Mouse (Mus musculus) induced T-regulatory cell, adult 2 months (primary cell): ENCODE measurements around the gene Dennd1a.
A peak's percentile ranks its signal among the peaks of the same experiment; 100 is the strongest.

ENCODE experiments used
- DNase-seq: peaks from one replicate; pipeline ENCODE4 v3.0.0-alpha.2; 2012; ENCODE audit warnings: low read depth

The Dennd1a gene

DNA sequence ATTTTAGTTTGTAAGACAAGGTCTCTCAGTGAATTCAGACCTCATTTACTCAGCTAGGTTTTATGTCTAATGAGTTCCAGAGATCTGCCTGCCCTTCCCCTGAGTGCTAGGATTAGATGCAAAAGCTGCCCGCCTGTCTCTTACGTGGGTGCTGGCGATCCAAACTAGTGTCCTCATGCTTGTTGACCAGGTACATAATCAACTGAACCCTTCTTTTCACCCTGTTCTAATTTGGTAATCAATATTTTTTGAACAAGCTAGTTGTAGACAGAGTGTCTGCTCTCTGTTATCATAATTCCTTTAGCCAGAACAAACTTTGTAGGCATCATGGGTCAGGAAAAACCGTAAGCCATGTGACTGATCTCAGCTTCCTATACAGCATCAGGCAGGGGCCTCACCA is 241.9 kb downstream of the Dennd1a start:
- DNase-seq, result no peak

DNA sequence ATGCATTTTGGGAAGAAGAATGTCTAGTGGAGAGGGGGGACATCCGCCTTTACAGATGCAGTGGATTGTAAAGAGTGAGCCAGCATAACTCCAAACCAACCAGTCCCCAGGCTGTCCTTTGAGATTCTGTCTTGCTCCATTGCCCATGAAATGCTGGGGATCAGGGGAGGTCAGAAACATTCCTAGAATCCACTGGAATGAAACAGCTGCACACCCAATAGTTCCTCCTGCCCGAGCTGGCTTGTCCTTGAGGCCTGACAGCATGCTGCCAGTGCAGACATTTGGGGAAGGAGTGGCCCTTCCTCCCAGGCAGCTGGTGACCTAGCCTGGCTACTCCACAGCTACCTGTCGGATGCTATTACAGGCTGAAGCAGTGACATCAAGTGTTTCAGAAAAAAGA is 246.3 kb downstream of the Dennd1a start:
- DNase-seq, result no peak

DNA sequence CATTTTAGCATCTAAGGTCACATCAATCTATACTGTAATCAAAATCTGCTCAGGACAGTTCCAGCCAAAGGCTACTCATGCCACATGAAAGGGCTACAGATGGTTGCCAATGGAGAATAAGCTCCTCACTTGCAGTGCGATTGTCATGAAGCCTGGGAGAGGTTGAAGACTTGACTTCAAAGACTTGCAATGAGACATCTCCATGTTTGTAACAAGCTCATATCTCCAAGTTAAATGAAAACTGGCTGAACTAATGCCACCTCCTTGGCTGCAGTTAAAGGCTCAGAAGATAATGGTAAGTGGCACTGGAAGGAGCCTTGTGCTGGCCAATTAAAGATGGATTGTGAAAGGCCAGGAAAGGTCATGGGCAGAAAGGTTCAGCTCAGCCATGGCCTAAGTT is 247.6 kb downstream of the Dennd1a start:
- DNase-seq, result no peak

DNA sequence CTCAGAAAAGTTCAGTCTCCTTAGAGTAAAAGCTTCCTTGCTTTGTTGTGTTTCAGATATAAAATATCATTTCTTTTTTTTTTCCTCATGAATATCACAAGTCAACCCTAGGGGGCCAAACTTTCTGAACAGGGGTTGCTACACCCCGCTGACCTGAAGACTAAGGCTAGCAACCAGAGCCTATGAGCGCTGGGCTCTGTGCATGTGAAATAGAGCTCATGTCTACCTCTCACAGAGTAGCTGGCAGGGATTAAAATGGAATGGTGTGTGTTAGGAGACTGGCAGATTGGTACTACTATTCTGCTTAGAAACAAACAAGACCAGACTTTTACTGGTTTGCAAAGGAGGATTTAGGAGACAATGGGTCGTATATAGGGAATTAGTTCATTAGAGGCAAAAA is 258.9 kb downstream of the Dennd1a start:
- DNase-seq, result no peak

DNA sequence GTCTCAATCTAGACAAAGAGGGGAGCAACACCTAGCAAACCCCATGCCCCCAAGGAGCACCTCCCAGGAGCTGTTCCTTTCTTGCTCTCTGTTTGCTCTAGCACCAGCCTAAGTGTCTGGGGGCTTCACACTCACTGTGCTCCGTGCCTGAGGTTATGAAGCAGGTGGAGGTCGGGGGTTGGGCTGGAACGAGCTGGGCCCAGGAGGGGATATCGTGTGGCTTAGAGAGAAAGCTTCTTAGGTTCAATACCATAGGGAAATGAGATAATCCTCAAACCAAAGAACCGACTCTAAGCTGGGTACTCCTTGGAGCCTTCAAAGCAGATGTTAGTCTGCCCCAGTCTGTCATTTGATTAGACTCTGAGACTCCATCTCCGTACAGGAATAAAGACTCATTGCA is 261.6 kb downstream of the Dennd1a start:
- DNase-seq, result no peak

DNA sequence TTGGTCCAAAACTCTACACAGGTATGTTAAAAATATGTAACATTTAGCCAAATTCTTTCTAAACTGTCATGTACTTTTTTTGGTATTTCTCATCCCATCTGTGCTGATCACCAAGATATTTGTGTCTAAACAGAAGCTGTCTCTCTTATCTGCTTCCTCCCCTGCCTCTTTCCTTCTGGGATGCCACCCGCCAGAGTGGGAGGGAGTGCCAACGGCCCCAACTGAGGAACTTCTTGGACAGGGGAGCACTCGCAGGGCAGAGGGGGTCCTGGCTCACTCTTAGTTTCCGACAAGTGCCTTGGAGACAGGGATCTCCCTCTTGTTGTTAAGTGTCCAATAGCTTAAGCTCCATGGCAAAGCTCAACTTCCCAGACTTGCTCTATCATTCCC is 263.5 kb downstream of the Dennd1a start:
- no peak for DNase-seq

DNA sequence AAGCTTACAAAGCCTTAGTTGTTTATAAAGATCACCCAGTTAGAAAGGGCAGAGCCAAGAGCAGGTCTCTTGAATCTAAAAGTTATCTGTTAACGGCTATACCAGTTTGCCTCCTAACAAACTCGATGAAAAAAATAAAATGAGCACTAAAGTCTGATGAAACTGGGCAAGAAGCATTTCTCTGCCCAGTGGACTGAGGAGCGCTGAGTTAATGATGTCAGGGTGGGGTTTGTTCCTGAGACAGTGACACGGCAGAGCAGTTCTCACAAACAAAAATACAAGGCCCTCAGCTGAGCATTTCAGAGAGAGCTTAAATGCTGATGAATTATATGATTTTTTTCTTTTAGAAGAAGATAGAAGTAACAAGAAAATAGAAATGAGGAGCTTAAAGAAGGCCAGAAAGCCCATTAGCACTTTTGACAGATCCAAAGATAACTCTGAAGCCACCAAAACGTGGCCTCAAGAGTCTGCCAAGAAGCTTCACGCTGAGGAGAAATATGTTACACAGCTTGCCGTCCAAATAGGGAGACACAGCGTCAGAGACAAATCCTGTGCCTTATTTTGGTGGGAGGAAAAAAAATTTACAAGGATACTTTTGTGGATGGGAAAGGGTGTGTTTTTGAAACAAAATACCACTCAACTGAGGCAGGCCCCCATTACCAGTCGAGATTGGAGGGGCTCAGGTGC is 264.0 kb downstream of the Dennd1a start:
- DNase-seq, result no peak

DNA sequence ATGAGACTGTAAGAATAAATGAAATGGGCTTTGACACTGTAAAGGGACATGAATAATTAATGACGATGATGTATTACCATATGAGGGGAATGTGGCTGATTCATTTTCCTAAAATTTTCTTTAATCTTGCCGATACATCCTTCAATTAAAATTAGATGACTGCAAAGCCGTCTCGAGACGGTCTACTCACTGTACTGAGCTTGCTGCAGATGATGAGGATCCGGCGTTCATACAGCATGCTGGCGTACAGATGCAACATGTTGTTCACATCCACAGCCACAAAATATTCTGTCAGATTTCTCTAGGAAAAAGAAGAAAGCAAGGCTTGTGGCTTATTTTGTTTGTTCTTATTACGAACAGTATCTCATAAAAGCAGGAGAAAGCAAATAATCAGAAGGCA is 266.0 kb downstream of the Dennd1a start:
- DNase-seq, result no peak

DNA sequence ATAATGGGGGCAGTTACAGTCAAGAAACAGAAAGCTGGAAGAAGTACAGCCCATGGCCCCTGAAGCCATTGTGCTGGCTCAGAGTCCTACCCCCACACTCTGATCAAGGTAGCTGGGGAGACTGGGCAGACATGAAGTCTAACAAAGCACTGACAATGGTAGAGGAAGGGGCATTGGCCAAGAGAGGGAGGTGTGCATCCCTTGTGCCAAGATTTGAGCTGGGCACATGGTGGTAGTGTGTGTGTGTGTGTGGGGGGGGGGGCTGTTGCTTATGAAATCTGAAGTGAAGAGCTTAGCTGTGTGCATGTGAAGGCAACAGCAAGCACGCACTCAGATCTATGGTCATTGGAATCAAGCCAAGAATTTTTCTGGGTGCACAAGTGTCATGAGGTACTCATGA is 272.5 kb downstream of the Dennd1a start:
- DNase-seq, result no peak

DNA sequence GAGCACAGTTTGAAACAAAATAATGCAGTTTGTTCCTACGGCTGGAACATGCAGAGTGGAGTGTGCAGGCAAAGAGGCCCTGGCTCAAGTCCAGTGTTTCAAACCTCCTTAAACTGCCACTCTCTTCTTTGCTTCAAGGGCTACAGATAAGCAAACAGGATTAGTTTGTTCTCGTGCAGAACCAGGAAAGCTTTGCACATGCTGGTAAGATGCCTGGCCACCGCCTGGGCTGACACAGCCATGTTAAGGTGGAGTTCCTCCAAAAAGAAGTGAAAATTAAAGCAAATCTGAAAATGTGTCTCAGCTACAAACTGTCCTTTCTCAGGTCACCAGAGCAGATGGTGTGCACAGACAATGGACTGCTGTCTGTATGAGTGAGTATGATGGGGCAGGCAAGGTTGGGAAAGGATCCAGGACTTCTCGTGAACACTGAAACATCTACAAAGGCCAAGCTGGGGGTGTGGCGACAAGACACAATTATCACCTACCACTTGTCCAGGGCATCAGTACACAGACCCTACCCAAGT is 273.3 kb downstream of the Dennd1a start:
- DNase-seq, result no peak

DNA sequence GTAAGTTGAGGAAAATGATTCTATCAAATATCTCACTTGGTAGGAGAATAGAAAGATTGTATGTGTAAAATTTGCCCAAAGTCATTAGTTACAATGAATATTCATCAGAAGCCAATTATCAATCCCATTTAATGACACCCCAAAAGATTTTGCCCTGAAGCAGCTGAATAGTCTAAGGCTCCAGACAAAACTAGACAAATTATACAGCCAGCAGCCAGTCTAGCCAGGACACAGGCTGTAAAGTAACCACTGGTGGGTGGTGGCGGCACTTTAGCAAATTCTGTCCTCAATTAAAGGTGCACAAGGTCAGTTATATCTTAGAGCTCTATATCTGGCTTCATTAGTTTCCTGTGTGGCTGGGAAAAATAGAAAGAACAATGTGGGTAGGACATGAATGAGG is 280.0 kb downstream of the Dennd1a start:
- no peak for DNase-seq

DNA sequence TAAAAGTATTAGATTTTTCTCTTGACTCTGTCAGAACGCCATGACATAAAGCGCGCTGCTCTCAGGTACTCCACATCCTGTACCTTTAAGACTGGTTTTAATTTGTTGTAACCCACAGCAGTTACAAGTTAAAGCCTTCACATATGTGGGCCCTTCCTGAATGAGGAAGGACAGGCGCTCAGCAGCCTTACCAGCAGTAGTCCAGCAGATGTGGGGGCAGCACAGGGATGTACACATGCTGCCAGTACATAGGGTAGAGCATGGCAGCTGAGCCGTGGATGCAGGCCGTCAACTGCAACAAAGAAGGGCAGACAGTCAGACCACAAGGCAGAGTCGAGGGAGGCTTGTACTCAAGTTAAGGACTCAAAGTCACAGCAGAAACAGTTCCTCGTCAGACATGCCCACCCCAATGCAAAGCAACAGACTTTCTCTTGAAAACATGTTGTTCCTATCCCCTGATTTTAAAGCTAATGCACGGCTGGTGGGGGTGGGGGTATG is 284.0 kb downstream of the Dennd1a start:
- DNase-seq, result no peak

DNA sequence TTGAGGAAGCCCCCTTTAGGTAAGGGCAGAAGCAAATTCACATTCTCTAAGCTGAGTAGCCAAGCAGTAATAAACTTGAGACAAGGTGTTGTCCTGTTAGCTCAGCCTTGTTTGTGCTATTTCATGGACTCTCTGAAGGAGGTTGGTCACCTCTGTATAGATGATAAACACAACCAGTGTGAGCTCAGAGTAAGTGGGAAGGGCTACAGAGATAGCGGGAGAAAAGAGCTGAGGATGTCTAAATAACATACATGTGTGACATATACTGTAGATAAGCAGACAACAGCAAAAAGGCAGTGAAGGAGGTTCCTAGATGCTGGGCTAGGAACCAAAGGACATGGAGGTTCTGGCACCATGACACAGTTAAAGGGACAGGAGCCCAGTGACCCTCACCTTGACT is 286.2 kb downstream of the Dennd1a start:
- no peak for DNase-seq

DNA sequence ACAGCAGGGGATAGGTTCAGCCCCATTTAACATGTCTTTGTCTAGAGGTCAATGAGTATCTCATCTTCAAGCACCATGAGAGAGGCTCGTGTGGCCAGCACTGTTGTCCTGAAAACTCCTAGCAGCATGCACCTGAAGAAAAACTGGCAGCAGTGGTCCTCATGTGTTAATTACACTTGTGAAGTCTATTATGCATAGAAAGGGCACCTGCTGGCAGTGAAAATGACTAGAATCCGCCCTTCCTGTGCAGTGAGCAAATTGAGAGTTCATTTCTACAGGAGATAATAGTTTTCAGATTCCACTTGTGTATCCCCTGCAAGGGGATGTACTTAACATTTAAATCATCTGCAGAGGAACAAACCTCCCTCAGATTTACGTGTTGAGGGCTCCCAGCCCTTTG is 289.2 kb downstream of the Dennd1a start:
- DNase-seq, result no peak

DNA sequence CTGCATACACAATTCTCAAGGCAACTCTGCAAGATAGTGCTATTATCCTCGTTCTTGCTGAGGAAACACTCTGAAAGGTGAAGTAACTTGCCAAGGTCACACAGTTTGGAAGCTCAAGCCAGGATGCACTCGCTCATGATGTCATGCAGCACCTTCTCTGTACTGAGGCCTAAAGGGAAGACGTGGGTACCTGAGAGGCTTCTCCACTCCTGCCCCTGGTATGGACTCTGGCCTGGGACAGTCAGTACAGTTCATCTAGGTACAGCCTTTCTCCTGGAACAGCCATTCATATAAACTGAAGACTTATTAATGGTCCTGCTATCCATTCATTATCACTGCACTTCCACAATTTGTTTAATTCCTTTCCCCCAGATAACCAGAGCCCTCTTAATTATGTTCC is 298.1 kb downstream of the Dennd1a start:
- no peak for DNase-seq

DNA sequence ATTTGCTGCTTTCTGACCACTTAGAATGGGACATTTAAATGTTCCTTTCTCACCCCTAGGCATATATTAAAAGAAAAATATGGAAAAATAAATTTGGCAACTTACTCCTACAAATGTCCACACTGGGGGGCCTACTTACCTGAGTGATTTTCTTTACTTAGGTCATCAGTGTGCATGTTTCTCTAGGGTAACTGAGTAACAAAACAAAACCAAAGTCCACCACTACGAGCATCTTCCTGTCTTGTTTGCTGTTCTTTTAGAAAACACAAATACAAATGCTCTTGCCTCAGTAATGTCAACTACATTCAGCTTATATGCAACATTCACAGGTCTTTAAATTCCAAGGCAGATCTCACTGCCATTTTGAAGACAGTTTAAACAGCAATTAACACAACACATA is 298.9 kb downstream of the Dennd1a start:
- no peak for DNase-seq

DNA sequence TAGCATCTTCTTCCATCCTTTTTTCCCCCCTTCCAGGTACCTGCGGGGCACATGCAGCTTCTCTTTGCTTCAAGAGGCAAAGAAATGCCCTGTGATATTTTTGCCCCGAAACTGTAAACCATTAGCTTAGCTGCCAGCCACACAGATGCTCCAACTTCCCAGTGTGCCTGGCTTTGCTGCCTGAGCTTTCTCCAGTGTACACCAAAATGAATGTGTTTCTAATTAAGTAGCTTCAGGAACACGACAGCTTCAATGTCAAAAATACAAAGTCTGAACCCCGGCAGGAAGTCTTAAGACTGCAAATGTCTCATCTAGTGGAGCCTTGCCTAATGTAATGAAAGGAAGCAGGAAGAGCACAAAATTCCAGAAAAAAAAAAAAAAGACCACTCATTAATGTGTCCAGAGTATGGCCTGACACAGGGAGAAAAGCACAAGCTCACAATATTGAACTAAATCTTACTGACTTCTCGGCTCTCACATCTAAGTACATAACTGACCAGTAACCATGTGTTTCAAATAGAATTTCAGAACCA is 301.4 kb downstream of the Dennd1a start:
- DNase-seq, result no peak

DNA sequence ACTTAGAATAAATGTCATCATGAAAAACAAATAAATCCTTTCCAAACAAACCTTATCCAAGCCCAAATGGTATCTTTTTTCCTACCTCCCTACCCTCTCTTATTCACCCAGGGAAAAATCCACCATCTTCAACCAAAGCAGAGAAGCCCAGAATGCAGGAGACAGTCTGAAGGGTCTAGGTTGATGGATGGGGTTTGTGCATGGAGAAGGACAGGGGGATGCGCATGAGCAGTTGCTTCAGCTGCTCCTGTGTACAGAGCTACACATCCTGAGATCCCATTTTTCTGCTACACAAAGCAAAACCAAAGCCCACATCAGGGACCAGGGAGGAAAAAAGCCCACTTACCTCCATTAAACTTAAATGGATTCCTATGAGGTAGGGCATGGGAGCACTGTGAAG is 304.5 kb downstream of the Dennd1a start:
- no peak for DNase-seq

DNA sequence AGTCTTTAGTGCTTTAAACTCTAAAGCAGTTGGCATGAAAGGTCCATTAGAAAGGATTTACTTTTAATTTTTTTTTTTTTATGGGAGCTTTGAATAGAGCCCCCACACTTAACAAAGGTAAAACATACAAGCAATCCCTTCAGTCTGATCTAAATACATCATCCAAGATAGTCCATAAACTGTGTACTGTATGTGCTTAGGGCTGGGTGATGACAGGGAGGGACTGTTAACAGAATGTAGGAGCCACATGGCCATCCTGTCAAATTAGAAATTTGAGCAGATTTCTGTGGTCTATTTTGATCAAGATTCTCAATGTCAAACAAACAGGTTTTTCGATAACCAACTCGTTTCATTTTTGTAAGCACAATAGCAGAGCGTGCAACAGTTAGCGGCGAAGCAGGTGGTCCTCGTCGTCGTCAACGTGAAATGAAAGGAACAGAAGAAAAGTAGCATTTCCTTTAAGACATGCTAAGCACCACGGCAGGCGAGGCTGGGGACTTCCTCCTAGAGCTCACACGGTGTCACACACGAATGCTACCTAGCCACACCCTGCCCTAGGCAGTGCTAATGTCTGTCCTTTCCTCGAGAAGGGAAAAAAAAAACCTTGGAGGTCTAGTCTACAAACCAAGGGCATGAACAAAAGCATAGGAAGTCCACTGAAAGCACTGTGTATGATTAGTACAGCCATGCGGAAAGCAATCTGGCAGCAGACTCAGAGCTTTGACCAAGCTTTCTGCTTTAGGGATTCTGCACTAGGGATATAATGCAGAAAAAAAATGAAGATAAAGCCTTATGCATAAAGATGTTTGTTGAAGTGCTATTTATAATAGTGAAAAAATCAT is 305.4 kb downstream of the Dennd1a start:
- DNase-seq, result peak; percentile 9

DNA sequence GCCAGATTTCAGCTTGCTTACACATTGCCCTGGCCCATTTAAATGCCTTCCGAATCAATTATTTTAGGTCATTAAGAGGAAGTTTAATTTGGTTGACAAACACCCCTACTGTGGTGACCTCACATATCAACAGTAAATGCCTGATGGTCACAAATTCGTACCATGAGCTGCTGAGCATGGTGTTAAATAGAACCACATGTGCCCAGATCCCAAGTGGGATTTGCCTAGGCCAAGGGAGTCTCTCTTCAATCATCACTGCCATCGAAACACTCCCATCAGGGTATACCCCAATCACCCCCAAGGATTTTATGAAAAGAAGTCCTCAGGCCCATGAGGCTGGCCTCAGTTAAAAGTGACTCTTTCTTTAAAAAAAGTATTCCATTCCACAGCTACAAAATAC is 313.0 kb downstream of the Dennd1a start:
- no peak for DNase-seq

DNA sequence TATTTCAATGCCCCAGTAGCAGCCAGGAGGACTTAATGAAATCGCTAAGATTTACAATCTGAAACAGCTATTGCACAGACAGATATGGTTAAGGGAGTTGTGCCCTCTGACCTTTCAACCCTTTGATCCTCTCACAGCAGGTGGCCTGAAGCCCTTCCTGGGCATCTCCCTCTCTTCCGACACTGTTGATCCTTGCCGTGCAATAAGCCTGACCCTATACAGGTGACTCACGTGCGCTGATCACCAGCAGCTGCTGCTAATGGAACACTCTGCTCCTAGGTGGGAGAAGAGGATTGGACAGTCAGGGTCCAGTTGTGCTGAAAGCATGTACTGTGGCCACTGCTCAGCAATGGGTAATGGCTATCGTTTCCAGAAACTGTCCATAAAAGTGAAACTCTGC is 314.6 kb downstream of the Dennd1a start:
- no peak for DNase-seq

DNA sequence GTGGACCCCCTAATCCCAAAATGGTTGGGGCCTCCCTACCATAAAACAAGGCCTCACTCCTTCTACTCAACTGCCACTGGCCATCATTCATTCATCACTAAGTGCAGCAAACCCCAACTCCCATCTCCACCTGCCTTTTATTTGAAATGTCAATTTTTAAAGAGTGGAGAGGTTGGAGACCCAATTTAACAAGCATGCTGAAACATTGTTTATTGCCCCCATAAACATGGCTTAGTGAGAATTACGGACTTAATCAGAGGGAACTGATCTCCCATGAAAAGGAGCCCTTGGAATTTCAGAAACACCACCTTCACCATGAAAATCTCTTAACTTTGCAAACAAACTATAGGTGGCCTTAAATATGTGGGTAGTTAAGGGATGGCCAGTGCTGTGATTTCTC is 315.5 kb downstream of the Dennd1a start:
- DNase-seq, result no peak
